Mouse (Mus musculus): ENCODE data around the gene Fam240b.

Gene Fam240b

GRCm38 (mm10) chr13:64497692-64498091, at the start of gene Fam240b:
TSS of gene Fam240b (minus strand) at chr13:64497792.
- WGBS = 84% methylated on average over 6 of the region's 6 CpGs

GRCm38 (mm10) chr13:64530139-64530538, 32.5 kb upstream of the Fam240b start:
- 82% methylated on average over 5 of the region's 5 CpGs for WGBS

GRCm38 (mm10) chr13:64526515-64527285, 29.1 kb upstream of the Fam240b start:
- WGBS = 59% methylated on average over 15 of the region's 15 CpGs

- WGBS = 72% methylated on average over 2 of the region's 2 CpGs
Observed at GRCm38 (mm10) chr13:64514247-64514646, 16.7 kb upstream of the Fam240b start.

- WGBS = 85% methylated on average over 3 of the region's 3 CpGs
Observed at GRCm38 (mm10) chr13:64502833-64503232, 5.2 kb upstream of the Fam240b start.

- WGBS = 67% methylated on average over 5 of the region's 5 CpGs
Observed at GRCm38 (mm10) chr13:64493586-64493985, 4.0 kb downstream of the Fam240b start.

GRCm38 (mm10) chr13:64489886-64490285, 7.7 kb downstream of the Fam240b start:
- 69% methylated on average over 6 of the region's 6 CpGs for WGBS

GRCm38 (mm10) chr13:64479960-64480359, 17.6 kb downstream of the Fam240b start:
- 84% methylated on average over 3 of the region's 3 CpGs for WGBS

- 58% methylated on average over 4 of the region's 4 CpGs for WGBS
Observed at GRCm38 (mm10) chr13:64477968-64478367, 19.6 kb downstream of the Fam240b start.

- WGBS = 52% methylated on average over 6 of the region's 6 CpGs
Observed at GRCm38 (mm10) chr13:64467886-64468285, 29.7 kb downstream of the Fam240b start.

GRCm38 (mm10) chr13:64465166-64465565, 32.4 kb downstream of the Fam240b start:
- 39% methylated on average over 9 of the region's 9 CpGs for WGBS

- 67% methylated on average over 2 of the region's 2 CpGs for whole genome bisulfite sequencing
Observed at GRCm38 (mm10) chr13:64462581-64462980, 35.0 kb downstream of the Fam240b start.

GRCm38 (mm10) chr13:64458181-64458580, 39.4 kb downstream of the Fam240b start:
- WGBS = 86% methylated on average over 14 of the region's 14 CpGs

GRCm38 (mm10) chr13:64457225-64457978, 40.2 kb downstream of the Fam240b start:
- WGBS = 94% methylated on average over 19 of the region's 19 CpGs

GRCm38 (mm10) chr13:64450001-64450794, 47.4 kb downstream of the Fam240b start:
- WGBS = 79% methylated on average over 7 of the region's 7 CpGs

- WGBS = 84% methylated on average over 5 of the region's 5 CpGs
Observed at GRCm38 (mm10) chr13:64448729-64449128, 48.9 kb downstream of the Fam240b start.

GRCm38 (mm10) chr13:64447947-64448346, 49.6 kb downstream of the Fam240b start:
- 3% methylated on average over 1 of the region's 1 CpGs for WGBS

- WGBS = 80% methylated on average over 9 of the region's 9 CpGs
Observed at GRCm38 (mm10) chr13:64445254-64445920, 52.2 kb downstream of the Fam240b start.

- 60% methylated on average over 4 of the region's 4 CpGs for WGBS
Observed at GRCm38 (mm10) chr13:64443263-64443894, 54.2 kb downstream of the Fam240b start.

- WGBS = 83% methylated on average over 4 of the region's 4 CpGs
Observed at GRCm38 (mm10) chr13:64440592-64440991, 57.0 kb downstream of the Fam240b start.

- WGBS = 73% methylated on average over 5 of the region's 5 CpGs
Observed at GRCm38 (mm10) chr13:64439471-64439870, 58.1 kb downstream of the Fam240b start.

Data from cerebral cortex, adult 2 months (tissue).